Mouse (Mus musculus) C2C12 (cell line): ENCODE measurements around the gene Trappc6a.

Experiments
- CTCF ChIP-seq: IDR thresholded peaks from one replicate; pipeline ENCODE4 v1.5.1; 2011; ENCODE audit not compliant: control insufficient read depth, insufficient read depth, insufficient read length
- FOSL1 ChIP-seq: IDR thresholded peaks from one replicate; pipeline ENCODE4 v1.8.0; 2011; ENCODE audit warnings: mild to moderate bottlenecking, low read length; ENCODE audit not compliant: poor library complexity, insufficient read depth, severe bottlenecking
- MAX ChIP-seq: IDR thresholded peaks from one replicate; pipeline ENCODE4 v1.6.1; 2011; ENCODE audit warnings: mild to moderate bottlenecking, control low read depth
- MYOD1 ChIP-seq: IDR thresholded peaks from one replicate; pipeline ENCODE4 v1.6.1; 2011; ENCODE audit warnings: low read depth; ENCODE audit not compliant: control insufficient read depth, insufficient read length
- MYOG ChIP-seq: IDR thresholded peaks from one replicate; pipeline ENCODE4 v1.6.1; 2011; ENCODE audit not compliant: control insufficient read depth, insufficient read length; ENCODE audit errors: extremely low read depth
- USF1 ChIP-seq: IDR thresholded peaks from one replicate; pipeline ENCODE4 v1.6.1; 2011; ENCODE audit warnings: low read depth, mild to moderate bottlenecking, control low read depth, moderate library complexity

DNA sequence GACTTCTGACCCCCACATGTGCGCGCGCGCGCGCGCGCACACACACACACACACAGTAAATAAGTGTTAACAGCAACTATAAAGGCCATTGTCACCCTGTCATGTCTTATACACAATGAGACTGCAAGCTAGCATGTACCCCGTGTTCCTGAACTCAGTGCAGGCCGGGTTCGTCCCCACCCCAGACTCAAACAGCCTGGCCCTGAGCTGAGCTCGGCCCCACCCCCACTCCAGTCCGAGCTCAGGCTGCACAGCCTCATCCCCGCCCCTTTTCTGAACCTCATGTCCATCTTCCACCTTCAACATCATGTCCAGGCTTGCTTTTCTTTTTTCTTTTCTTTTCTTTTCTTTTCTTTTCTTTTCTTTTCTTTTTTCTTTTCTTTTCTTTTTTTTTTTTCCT, 37.9 kb upstream of the Trappc6a start:
- TF ChIP-seq CTCF = no peak
- TF ChIP-seq MYOG = no peak
- TF ChIP-seq MAX = no peak
- TF ChIP-seq USF1 = no peak
- no peak for TF ChIP-seq FOSL1
- no peak for TF ChIP-seq MYOD1
